Mouse (Mus musculus): Measurements from ENCODE around the gene Gria2.

Gria2 gene

GRCm38 (mm10) chr3:80802596-80803081, at the start of gene Gria2:
Gria2 (minus strand) TSS chr3:80802835.
- DNase-seq: peak; percentile 44

- no peak for DNase-seq
These were observed 48.3 kb upstream of the Gria2 start for GRCm38 (mm10) chr3:80850947-80851346.

DNA sequence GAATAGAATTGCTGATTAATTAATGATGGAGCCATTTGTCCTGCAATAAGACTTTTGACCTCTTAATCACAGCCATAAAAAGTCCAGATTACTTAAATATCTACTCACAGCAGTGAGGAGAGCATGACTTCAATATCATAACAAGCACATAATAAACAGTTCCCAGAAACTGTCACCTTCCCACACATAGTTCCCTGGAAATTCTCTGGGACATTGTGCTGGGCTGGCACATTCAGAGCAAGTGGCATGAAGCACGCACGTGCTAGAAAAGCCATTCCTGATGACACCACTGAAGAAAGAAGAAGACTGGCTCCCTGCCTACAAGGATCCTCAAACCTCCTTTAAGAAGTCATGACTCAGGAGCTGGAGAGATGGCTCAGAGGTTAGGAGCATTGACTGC, 43.0 kb upstream of the Gria2 start:
- DNase-seq: no peak

DNA sequence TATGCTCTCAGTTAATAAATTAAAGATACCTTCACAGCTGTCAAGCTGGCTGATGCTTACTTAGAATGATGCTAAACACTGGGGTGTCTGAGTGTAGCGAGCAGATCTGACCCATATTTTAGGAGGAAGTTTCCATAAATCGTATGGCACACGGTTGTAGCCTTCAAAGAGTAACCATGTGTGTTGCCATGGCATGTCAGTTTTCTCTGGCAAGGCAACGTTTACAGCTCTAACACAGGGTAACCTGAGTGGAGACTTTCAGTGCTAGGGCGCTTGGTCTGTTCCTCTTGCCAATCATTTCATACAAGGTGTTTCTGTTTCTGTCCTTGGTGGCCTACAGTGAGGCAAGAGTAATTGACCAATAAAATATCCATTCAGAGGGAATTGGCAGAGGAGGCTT, 37.2 kb upstream of the Gria2 start:
- DNase-seq: no peak

- no peak for DNase-seq
These were observed 34.9 kb upstream of the Gria2 start for GRCm38 (mm10) chr3:80837583-80837982.

GRCm38 (mm10) chr3:80823975-80824374, 21.3 kb upstream of the Gria2 start:
- no peak for DNase-seq

DNA sequence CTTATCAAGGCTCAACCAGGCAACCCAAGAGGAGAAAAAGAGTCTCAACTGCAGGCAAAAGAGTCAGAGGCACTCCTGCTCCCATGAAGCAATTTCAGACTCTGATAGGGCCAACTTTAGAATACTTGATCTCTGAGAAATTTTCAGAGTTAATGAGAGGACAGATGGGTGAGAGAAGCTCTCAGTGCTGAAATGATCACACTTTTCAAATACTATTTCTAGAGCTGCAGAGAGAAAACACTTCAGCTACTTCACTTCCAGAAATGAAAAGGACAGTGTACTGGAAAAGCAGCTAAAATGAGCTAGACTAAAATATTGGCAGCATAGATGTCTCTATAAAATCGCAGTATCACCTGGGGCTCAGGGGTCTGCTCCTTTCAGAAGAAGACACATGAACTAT, 16.0 kb upstream of the Gria2 start:
- no peak for DNase-seq

DNA sequence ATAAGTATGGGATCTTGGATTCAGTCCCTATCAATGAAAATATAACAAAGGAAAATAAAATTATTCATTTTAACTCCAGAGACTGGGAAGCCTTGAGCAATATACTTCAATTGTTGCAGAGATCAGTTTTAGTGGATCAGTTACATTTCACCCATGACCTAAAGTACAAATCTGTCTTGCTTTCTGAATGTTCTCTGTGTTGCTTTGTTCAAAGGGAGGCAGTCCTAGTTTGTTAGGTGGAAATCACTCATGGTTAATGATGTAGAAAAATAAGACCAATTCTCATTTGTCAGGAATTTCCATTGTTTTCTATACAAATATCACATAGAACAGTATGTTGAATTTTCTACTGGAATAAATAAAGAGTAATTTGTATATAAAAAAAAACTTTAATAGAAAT, 11.1 kb upstream of the Gria2 start:
- DNase-seq: no peak

GRCm38 (mm10) chr3:80812237-80812636, 9.6 kb upstream of the Gria2 start:
- no peak for DNase-seq

DNA sequence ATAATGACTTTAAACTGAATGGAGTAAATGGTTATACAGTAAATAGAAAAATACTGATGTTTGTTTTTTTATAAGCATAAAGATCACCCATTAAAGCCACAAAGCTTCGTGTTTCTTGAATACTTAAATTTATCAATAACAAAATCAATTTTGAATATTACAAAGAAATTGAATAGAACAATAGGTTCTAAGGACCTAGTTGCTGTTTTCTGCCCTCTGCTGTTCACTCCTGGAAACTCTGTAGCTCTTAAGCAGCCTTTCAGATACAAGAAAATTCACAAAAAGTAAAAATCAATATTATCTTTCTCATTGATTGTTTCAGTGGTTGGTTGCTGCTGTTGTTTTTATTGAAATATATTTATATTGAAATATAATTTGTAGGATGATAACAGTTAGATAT, 2.7 kb upstream of the Gria2 start:
- DNase-seq: no peak

GRCm38 (mm10) chr3:80803811-80804210, 1.2 kb upstream of the Gria2 start:
- peak; percentile 28 for DNase-seq

GRCm38 (mm10) chr3:80803211-80803610, 576 bp upstream of the Gria2 start:
- no peak for DNase-seq

DNA sequence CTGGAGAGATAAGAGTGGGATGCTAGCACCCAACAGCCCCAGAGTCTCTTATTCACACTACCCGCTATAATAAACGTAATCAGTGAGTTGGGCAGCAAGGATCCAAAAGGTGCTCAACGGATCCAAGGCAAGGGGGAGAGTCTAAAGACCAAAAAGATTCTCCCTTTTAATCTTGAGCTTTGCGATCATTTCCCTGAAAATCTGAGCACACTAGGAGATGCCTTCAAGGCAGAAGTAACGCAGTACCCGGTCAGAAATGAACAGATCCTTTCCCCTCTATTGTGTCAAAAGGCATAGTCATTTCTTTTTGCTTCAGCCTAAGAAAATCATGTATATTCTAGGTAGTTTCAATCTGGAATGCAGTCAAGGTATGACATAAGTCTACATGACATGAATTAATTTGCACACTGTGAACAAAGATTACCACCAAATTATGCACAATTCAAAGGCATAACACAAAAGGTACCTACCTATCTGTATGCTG, 766 bp downstream of the Gria2 start:
- DNase-seq: no peak

- no peak for DNase-seq
These were observed 1.4 kb downstream of the Gria2 start for GRCm38 (mm10) chr3:80800995-80801826.

- DNase-seq: peak; percentile 91
These were observed 2.2 kb downstream of the Gria2 start for GRCm38 (mm10) chr3:80800299-80800994.

- no peak for DNase-seq
These were observed 4.7 kb downstream of the Gria2 start for GRCm38 (mm10) chr3:80797935-80798334.

- no peak for DNase-seq
These were observed 5.9 kb downstream of the Gria2 start for GRCm38 (mm10) chr3:80796764-80797163.

DNA sequence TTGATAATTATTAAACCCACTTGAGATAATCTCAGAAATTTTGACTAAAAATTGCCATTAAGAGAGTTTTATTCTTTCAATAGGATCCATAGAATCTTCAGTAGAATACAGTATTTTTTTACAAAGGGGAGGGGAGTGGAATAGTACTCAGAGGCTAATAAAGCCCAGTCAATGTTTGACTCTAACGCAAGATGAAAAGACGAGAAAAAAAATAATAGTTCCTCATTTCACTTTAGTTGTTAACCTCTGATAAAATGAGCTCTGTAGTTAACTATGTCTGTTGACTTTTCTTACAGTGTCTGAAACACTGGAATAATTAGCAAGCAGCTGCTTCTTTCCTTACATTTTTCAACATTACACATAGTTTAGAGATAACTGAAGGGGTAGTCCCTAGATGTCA, 7.4 kb downstream of the Gria2 start:
- DNase-seq: no peak

DNA sequence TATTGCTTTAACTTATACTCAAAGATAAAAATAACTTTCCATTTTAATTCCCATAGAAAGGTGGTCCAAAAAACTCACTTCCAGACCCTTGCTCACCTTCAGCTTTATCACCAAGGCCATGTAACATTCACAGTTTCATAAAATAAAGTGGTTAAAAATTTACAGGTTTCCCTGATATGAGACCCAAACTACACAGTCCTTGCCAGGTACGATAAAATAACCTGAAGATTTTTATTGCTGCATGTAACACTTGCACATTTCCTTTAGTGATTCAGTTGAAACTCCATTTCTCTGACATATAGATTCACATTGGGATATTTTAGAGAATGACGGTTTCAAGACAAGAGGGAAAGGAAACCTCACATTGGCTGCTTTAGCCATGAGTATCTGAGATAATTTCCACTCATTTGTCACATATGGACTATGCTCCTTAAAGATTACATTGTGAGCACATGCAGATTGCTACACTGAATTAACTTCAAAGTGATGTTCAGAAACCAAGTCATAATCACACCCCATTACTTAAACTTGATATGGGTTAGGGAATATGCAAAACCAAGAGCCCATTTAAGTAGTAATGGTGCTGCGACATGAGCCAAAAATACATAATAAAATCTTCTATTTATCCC, 15.4 kb downstream of the Gria2 start:
- DNase-seq: no peak

DNA sequence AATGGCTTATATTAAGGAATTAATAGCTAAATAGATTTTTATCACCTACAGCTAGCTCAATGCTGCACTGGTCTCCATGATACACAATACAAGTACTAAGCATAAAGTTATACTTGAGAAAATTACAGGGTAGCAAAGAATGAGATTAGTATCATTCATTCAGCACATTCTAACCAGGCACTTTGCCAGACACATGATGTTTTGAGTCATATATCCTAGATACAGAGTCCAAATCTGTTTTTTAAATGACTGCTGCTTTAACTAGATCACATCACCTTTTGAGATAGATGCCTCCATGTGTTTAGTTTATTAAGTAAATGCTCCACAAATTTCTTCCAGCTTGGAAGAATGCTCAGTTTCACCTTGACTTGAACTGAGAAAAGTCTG, 21.5 kb downstream of the Gria2 start:
- DNase-seq: no peak

GRCm38 (mm10) chr3:80780383-80781143, 22.1 kb downstream of the Gria2 start:
- no peak for DNase-seq

GRCm38 (mm10) chr3:80776628-80777027, 26.0 kb downstream of the Gria2 start:
- DNase-seq: peak; percentile 30

DNA sequence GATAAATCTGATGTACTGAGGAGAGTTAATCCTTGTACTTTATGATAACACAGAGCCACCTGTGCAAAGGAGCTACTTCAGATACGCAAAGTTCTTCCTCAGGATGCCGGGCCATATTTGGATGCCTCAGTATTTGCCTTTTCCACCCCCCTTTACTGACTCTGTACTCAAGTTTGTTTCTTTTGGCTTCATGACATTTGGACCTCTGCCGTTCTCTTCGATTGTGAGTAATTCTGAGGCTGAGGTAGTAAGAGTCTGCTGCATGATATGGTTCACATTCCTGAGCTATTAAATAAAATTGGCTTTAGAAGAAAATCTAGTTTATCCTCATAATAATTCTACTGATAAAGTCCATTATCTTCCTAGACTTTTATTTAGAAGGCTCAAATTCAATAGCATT, 26.7 kb downstream of the Gria2 start:
- no peak for DNase-seq
